Mouse (Mus musculus): ENCODE results near the gene Pik3r5.

DNA sequence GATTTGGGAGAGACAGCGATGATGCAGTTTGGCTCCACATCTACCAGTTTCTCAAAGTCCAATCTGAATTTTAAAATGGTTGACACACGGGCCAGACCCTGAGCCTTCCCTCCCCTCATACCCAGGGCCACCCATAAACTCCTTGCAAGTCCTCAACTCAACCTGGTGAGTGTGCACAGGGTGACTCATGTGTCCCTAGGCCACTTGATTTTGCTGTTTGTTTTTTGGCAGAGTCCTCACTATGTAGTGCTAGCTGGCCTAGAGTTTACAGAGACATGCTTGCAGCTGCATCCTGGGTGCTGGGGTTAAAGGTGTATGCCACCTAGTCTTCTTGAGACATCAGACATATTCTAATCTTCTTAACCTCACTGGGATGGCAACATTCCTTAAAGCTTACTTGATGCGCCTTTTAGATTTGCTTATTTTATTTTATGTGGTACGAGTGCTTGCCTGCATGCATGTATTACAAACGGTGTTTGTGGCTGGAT is 4.8 kb upstream of the Pik3r5 start:
- TF ChIP-seq CTCF (IDR thresholded peaks at IDR 0.05; ENCODE audit: low read depth) (no peak), EP300 (IDR thresholded peaks at IDR 0.05; ENCODE audit: low read depth) (no peak)
